Mouse (Mus musculus): Measurements from ENCODE around the gene Arhgap22.

- TF ChIP-seq CTCF (conservative IDR thresholded peaks at IDR 0.05 in 1 of 2, IDR thresholded peaks at IDR 0.05 in 1 of 2; ENCODE audit: low read depth in 2 of 2, low read length in 2 of 2) = no peak
- TF ChIP-seq TBP (conservative IDR thresholded peaks at IDR 0.05; ENCODE audit: low read depth, low read length) = no peak
These were observed 149.8 kb downstream of the Arhgap22 start for GRCm38 (mm10) chr14:33363611-33364010.

All from CH12.LX (cell line).